Mouse (Mus musculus) 3T3-L1 (cell line): ENCODE results near the gene Slc46a1.
A peak's percentile ranks its signal among the peaks of the same experiment; 100 is the strongest.

Source experiments
- DNase-seq: peaks from one replicate; pipeline ENCODE4 v3.0.0-alpha.2; 2015; ENCODE audit warnings: low read depth, low spot score

The Slc46a1 gene

GRCm38 (mm10) chr11:78465568-78466180 lies at the start of gene Slc46a1:
Gene Slc46a1 (plus strand): TSS chr11:78465697.
- DNase-seq: peak; percentile 93

GRCm38 (mm10) chr11:78416854-78417253 lies 48.6 kb upstream of the Slc46a1 start:
- no peak for DNase-seq

- no peak for DNase-seq
Observed at GRCm38 (mm10) chr11:78420263-78420889, 45.1 kb upstream of the Slc46a1 start.

- DNase-seq: no peak
Observed at GRCm38 (mm10) chr11:78421201-78422009, 44.1 kb upstream of the Slc46a1 start.

GRCm38 (mm10) chr11:78422055-78422819 lies 43.3 kb upstream of the Slc46a1 start, which contains the start of gene Slc13a2:
Gene Slc13a2 (minus strand): TSS chr11:78422217.
- DNase-seq: no peak

GRCm38 (mm10) chr11:78424352-78424751 lies 41.1 kb upstream of the Slc46a1 start:
- peak; percentile 39 for DNase-seq

- DNase-seq: no peak
Observed at GRCm38 (mm10) chr11:78425572-78425971, 39.9 kb upstream of the Slc46a1 start.

GRCm38 (mm10) chr11:78427655-78428054 lies 37.8 kb upstream of the Slc46a1 start:
- no peak for DNase-seq

GRCm38 (mm10) chr11:78428309-78428708 lies 37.2 kb upstream of the Slc46a1 start:
- DNase-seq: no peak

- no peak for DNase-seq
Observed at GRCm38 (mm10) chr11:78430195-78430878, 35.2 kb upstream of the Slc46a1 start.

- DNase-seq: no peak
Observed at GRCm38 (mm10) chr11:78431176-78431575, 34.3 kb upstream of the Slc46a1 start.

- DNase-seq: no peak
Observed at GRCm38 (mm10) chr11:78434052-78434451, 31.4 kb upstream of the Slc46a1 start.

- DNase-seq: no peak
Observed at GRCm38 (mm10) chr11:78435776-78436349, 29.6 kb upstream of the Slc46a1 start.

- DNase-seq: no peak
Observed at GRCm38 (mm10) chr11:78437182-78437581, 28.3 kb upstream of the Slc46a1 start.

GRCm38 (mm10) chr11:78438399-78438930 lies 27.0 kb upstream of the Slc46a1 start:
- no peak for DNase-seq

GRCm38 (mm10) chr11:78443115-78443514 lies 22.4 kb upstream of the Slc46a1 start:
- DNase-seq: no peak

- peak; percentile 78 for DNase-seq
Observed at GRCm38 (mm10) chr11:78447168-78447567, 18.3 kb upstream of the Slc46a1 start.

- no peak for DNase-seq
Observed at GRCm38 (mm10) chr11:78448242-78448641, 17.3 kb upstream of the Slc46a1 start.

GRCm38 (mm10) chr11:78450337-78450736 lies 15.2 kb upstream of the Slc46a1 start:
- DNase-seq: no peak

GRCm38 (mm10) chr11:78453675-78454074 lies 11.8 kb upstream of the Slc46a1 start:
- DNase-seq: peak; percentile 78

- DNase-seq: no peak
Observed at GRCm38 (mm10) chr11:78454276-78454675, 11.2 kb upstream of the Slc46a1 start.
